Mouse (Mus musculus) megakaryocyte, embryonic 14.5 days (primary cell): Measurements from ENCODE around the gene Snai3.

Experiments used
- FLI1 ChIP-seq: IDR thresholded peaks from 2 replicates; pipeline ENCODE4 v1.6.1; 2012; ENCODE audit warnings: low read length, inconsistent platforms, mixed read lengths
- GATA1 ChIP-seq: IDR thresholded peaks from 3 replicates; pipeline ENCODE4 v1.6.1; 2012; ENCODE audit warnings: mixed read lengths, low read length, inconsistent platforms, borderline replicate concordance

DNA sequence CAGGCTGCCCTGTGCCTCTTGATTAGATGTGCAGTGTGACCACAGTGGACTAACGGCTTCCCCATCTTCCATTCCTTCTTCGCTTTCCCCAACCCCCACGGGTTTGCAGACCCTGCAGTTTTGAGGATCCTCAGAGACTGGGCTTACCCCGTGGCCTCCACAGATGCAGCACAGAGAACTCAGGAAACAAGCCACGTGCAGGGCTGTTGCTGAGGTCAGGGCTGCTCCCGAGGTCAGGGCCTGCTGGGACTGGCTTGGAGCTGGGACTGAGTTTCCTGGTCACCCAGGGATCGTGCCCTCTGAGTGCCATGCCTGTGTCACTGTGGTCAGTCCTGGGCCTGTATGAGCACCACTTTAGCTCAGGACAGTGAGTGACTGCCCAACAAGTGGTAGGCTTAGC is 4.5 kb upstream of the Snai3 start:
- TF ChIP-seq GATA1 (no peak), FLI1 (no peak)
